Mouse (Mus musculus) testis, adult 2 months (tissue): ENCODE measurements around the gene Gng11.

ENCODE experiments used
- CTCF ChIP-seq: fragments of 200-500 bp; IDR thresholded peaks from 2 replicates; pipeline ENCODE4 v1.5.1; 2012; ENCODE audit warnings: low read depth, mild to moderate bottlenecking, inconsistent platforms, low read length, moderate library complexity; ENCODE audit not compliant: control insufficient read depth, insufficient read depth, insufficient replicate concordance
- POLR2A ChIP-seq: fragments of 200-500 bp; IDR thresholded peaks from 2 replicates; pipeline ENCODE4 v1.6.1; 2012; ENCODE audit warnings: low read depth, mild to moderate bottlenecking, inconsistent platforms, low read length, moderate library complexity; ENCODE audit not compliant: control insufficient read depth

- TF ChIP-seq POLR2A (no peak), CTCF (no peak)
Observed at GRCm38 (mm10) chr6:4009548-4009947, 5.8 kb downstream of the Gng11 start.
